Mouse (Mus musculus) liver, embryonic 11.5 days (tissue): ENCODE measurements at regions not wholly inside any gene's neighbourhood (a gene's known extent, or its start where the extent isn't known, plus 50 kb on each side); places are given as distances from the start of the nearest gene placed in this dataset.

Experiments
- ATAC-seq: fragments of 200-750 bp; cut with Nextera tagmentation; replicated peaks from 2 replicates; pipeline ENCODE4 v1.8.0; 2017; ENCODE audit warnings: moderate number of reproducible peaks, mild to moderate bottlenecking, moderate TSS enrichment, moderate library complexity; ENCODE audit not compliant: low FRiP score
- DNase-seq: peaks from one replicate; pipeline ENCODE4 v3.0.0-alpha.2; 2017; ENCODE audit warnings: low spot score
- H3K27ac ChIP-seq: fragments of 300-500 bp; sonication (generic); 2 replicates; pipeline ENCODE4 v1.5.1; 2014; ENCODE audit warnings: mild to moderate bottlenecking, low read depth, low read length, control low read depth
- H3K27me3 ChIP-seq: fragments of 300-500 bp; sonication (generic); replicated peaks from 2 replicates; pipeline ENCODE4 v1.6.1; 2014; ENCODE audit warnings: low read length, mixed read lengths; ENCODE audit not compliant: control insufficient read depth, insufficient read depth
- H3K36me3 ChIP-seq: fragments of 300-500 bp; sonication (generic); 2 replicates; pipeline ENCODE4 v1.6.1; 2014; ENCODE audit warnings: mild to moderate bottlenecking, low read length, moderate library complexity, mixed read lengths; ENCODE audit not compliant: control insufficient read depth, insufficient read depth
- H3K4me1 ChIP-seq: fragments of 300-500 bp; sonication (generic); replicated peaks from 2 replicates; pipeline ENCODE4 v1.6.1; 2014; ENCODE audit warnings: low read length, mixed read lengths; ENCODE audit not compliant: control insufficient read depth, insufficient read depth
- H3K4me2 ChIP-seq: fragments of 300-500 bp; sonication (generic); 2 replicates; pipeline ENCODE4 v1.6.1; 2014; ENCODE audit warnings: mild to moderate bottlenecking, control low read depth, moderate library complexity
- H3K4me3 ChIP-seq: fragments of 300-500 bp; sonication (generic); 2 replicates; pipeline ENCODE4 v1.5.1; 2014; ENCODE audit warnings: low read depth, low read length, control low read depth
- H3K9ac ChIP-seq: fragments of 300-500 bp; sonication (generic); 2 replicates; pipeline ENCODE4 v1.6.1; 2014; ENCODE audit warnings: low read depth, low read length, control low read depth
- H3K9me3 ChIP-seq: fragments of 300-500 bp; sonication (generic); 2 replicates; pipeline ENCODE4 v1.6.1; 2016; ENCODE audit warnings: low read length, inconsistent platforms, mixed read lengths; ENCODE audit not compliant: control insufficient read depth
- WGBS: fragments of 180-500 bp; shearing (Covaris S2); extraction: QIAGEN DNeasy Blood & Tissue Kit; methylation state at CpG from one replicate; pipeline ENCODE4 v1.1.7; 2014; 5-methylcytosine and 5-hydroxymethylcytosine counted together

GRCm38 (mm10) chr14:104005132-104005531 is 160.9 kb upstream of the Ednrb start:
- H3K9me3 ChIP-seq: no peaks in the 10 kb centered on the region
- H3K4me2 ChIP-seq: no peak overlapping the region
- H3K4me1 ChIP-seq: no peaks in the 10 kb centered on the region
- no peaks in the 10 kb centered on the region for H3K36me3 ChIP-seq
- H3K4me3 ChIP-seq: no peak overlapping the region
- no peaks in the 10 kb centered on the region for H3K27me3 ChIP-seq
- ATAC-seq (no peak), DNase-seq (no peak)
- H3K9ac ChIP-seq: no peak overlapping the region
- no peak overlapping the region for H3K27ac ChIP-seq
- WGBS: 57% methylated on average over 2 of the region's 2 CpGs

GRCm38 (mm10) chr14:104002421-104002820 is 158.2 kb upstream of the Ednrb start:
- no peak for ATAC-seq
- H3K4me2 ChIP-seq: no peak overlapping the region
- no peak overlapping the region for H3K9ac ChIP-seq
- no peaks in the 10 kb centered on the region for H3K4me1 ChIP-seq
- no peak for DNase-seq
- no peaks in the 10 kb centered on the region for H3K27me3 ChIP-seq
- H3K27ac ChIP-seq: no peak overlapping the region
- no peaks in the 10 kb centered on the region for H3K36me3 ChIP-seq
- H3K9me3 ChIP-seq: no peaks in the 10 kb centered on the region
- H3K4me3 ChIP-seq: no peak overlapping the region
- WGBS: 70% methylated on average over 1 of the region's 1 CpGs

GRCm38 (mm10) chr14:103990418-103990817 is 146.2 kb upstream of the Ednrb start:
- no peaks in the 10 kb centered on the region for H3K27me3 ChIP-seq
- H3K9ac ChIP-seq: no peak overlapping the region
- H3K27ac ChIP-seq: no peak overlapping the region
- no peak overlapping the region for H3K4me2 ChIP-seq
- no peaks in the 10 kb centered on the region for H3K36me3 ChIP-seq
- 87% methylated on average over 3 of the region's 3 CpGs for whole genome bisulfite sequencing
- no peaks in the 10 kb centered on the region for H3K9me3 ChIP-seq
- H3K4me1 ChIP-seq: no peaks in the 10 kb centered on the region
- H3K4me3 ChIP-seq: no peak overlapping the region
- no peak for DNase-seq
- ATAC-seq: no peak

- ATAC-seq: no peak
- Histone ChIP-seq H3K4me3 (no peak overlapping the region), H3K36me3 (no peaks in the 10 kb centered on the region)
Measured at GRCm38 (mm10) chr14:103989949-103990348, 145.7 kb upstream of the Ednrb start.

GRCm38 (mm10) chr14:103987266-103987665 is 143.1 kb upstream of the Ednrb start:
- H3K9me3 ChIP-seq: no peaks in the 10 kb centered on the region
- H3K4me3 ChIP-seq: no peak overlapping the region
- H3K27ac ChIP-seq: no peak overlapping the region
- no peaks in the 10 kb centered on the region for H3K36me3 ChIP-seq
- ATAC-seq (no peak), DNase-seq (no peak)
- H3K4me1 ChIP-seq: no peaks in the 10 kb centered on the region
- no peaks in the 10 kb centered on the region for H3K27me3 ChIP-seq
- H3K4me2 ChIP-seq: no peak overlapping the region
- 79% methylated on average over 3 of the region's 3 CpGs for WGBS
- H3K9ac ChIP-seq: no peak overlapping the region

More at GRCm38 (mm10) chr14:103989949-103990348, 145.7 kb upstream of the Ednrb start:
- DNase-seq: no peak
- WGBS: 79% methylated on average over 1 of the region's 1 CpGs
- Histone ChIP-seq H3K4me1 (no peaks in the 10 kb centered on the region), H3K9me3 (no peaks in the 10 kb centered on the region), H3K27ac (no peak overlapping the region), H3K4me2 (no peak overlapping the region), H3K9ac (no peak overlapping the region), H3K27me3 (no peaks in the 10 kb centered on the region)

GRCm38 (mm10) chr14:103984349-103984748 is 140.1 kb upstream of the Ednrb start:
- no peak overlapping the region for H3K4me2 ChIP-seq
- no peak; the same call in 1 of the 2 replicates for ATAC-seq

GRCm38 (mm10) chr14:103978808-103979207 is 134.6 kb upstream of the Ednrb start:
- Histone ChIP-seq H3K4me3 (no peak overlapping the region), H3K4me2 (no peak overlapping the region), H3K36me3 (no peaks in the 10 kb centered on the region), H3K9me3 (no peaks in the 10 kb centered on the region), H3K27ac (no peak overlapping the region), H3K4me1 (no peaks in the 10 kb centered on the region), H3K9ac (no peak overlapping the region), H3K27me3 (no peaks in the 10 kb centered on the region)
- 60% methylated on average over 2 of the region's 2 CpGs for WGBS
- DNase-seq (no peak), ATAC-seq (no peak)

More at GRCm38 (mm10) chr14:103984349-103984748, 140.1 kb upstream of the Ednrb start:
- Histone ChIP-seq H3K9me3 (no peaks in the 10 kb centered on the region), H3K4me3 (no peak overlapping the region), H3K4me1 (no peaks in the 10 kb centered on the region), H3K27ac (no peak overlapping the region), H3K27me3 (no peaks in the 10 kb centered on the region), H3K36me3 (no peaks in the 10 kb centered on the region), H3K9ac (no peak overlapping the region)
- 80% methylated on average over 5 of the region's 5 CpGs for WGBS
- DNase-seq: no peak

- Histone ChIP-seq H3K4me1 (no peaks in the 10 kb centered on the region), H3K9me3 (no peaks in the 10 kb centered on the region), H3K27me3 (no peaks in the 10 kb centered on the region), H3K4me3 (no peak overlapping the region), H3K9ac (no peak overlapping the region), H3K4me2 (no peak overlapping the region), H3K36me3 (no peaks in the 10 kb centered on the region), H3K27ac (no peak overlapping the region)
- DNase-seq (no peak), ATAC-seq (no peak; the same call in 1 of the 2 replicates)
- 23% methylated on average over 2 of the region's 2 CpGs for WGBS
Measured at GRCm38 (mm10) chr14:103977769-103978168, 133.6 kb upstream of the Ednrb start.

- ATAC-seq (no peak), DNase-seq (no peak)
- 70% methylated on average over 4 of the region's 4 CpGs for WGBS
- Histone ChIP-seq H3K4me1 (no peaks in the 10 kb centered on the region), H3K27ac (no peak overlapping the region), H3K4me2 (no peak overlapping the region), H3K9ac (no peak overlapping the region), H3K4me3 (no peak overlapping the region), H3K36me3 (no peaks in the 10 kb centered on the region), H3K27me3 (no peaks in the 10 kb centered on the region), H3K9me3 (no peaks in the 10 kb centered on the region)
Measured at GRCm38 (mm10) chr14:103973955-103974354, 129.8 kb upstream of the Ednrb start.
